Comparison of ENCODE assay signal across 31 mouse cellular contexts in genomic region chr10:28369808-28370207, GRCm38 (mm10).
DNase-seq lines count a peak whose midpoint lies in the region; ATAC-seq lines count a peak whose summit lies in the region.
"Had no signal": no experiment of that assay in that cellular context is flagged by ENCODE, and none has a peak within 500 bp of the region (broad histone marks: within the 10 kb centered on the region; RNA-seq: fewer than 3 reads in every experiment).

No protein-coding gene starts in this region.

- H3K4me3 ChIP-seq in limb, embryonic 11.5 days (ENCODE audit: low read depth, low read length) = no peak overlapping the region
- H3K4me3 ChIP-seq in limb, embryonic 10.5 days = no peak overlapping the region
- H3K4me3 ChIP-seq in embryonic facial prominence, embryonic 10.5 days = no peak overlapping the region
- H3K4me3 ChIP-seq: hindbrain, embryonic 15.5 days; kidney, embryonic 15.5 days; limb, embryonic 13.5 days; liver, embryonic 13.5 days; megakaryocyte, embryonic 14.5 days; neural tube, embryonic 12.5 days had no signal

- H3K27me3 ChIP-seq in limb, embryonic 11.5 days (ENCODE audit: control insufficient read depth, insufficient read depth, low read length) = no peaks in the 10 kb centered on the region
- 0 out of 2 replicates have a peak, but pooled peaks cover 4% of the 10 kb centered on the region for H3K27me3 ChIP-seq in limb, embryonic 10.5 days (ENCODE audit: low read depth, poor library complexity, severe bottlenecking)
- H3K27me3 ChIP-seq in embryonic facial prominence, embryonic 10.5 days (replicated peaks; ENCODE audit: low read depth, poor library complexity, severe bottlenecking) = no peaks in the 10 kb centered on the region
- H3K27me3 ChIP-seq: CH12.LX; hindbrain, embryonic 15.5 days; kidney, embryonic 15.5 days; limb, embryonic 13.5 days; liver, embryonic 13.5 days; megakaryocyte, embryonic 14.5 days; neural tube, embryonic 12.5 days had no signal

- H3K9me3 ChIP-seq in limb, embryonic 11.5 days (ENCODE audit: control insufficient read depth, low read length) = no peaks in the 10 kb centered on the region
- no peaks in the 10 kb centered on the region for H3K9me3 ChIP-seq in limb, embryonic 10.5 days (replicated peaks)
- H3K9me3 ChIP-seq in embryonic facial prominence, embryonic 10.5 days = no peaks in the 10 kb centered on the region
- H3K9me3 ChIP-seq: G1E; hindbrain, embryonic 15.5 days; kidney, embryonic 15.5 days; limb, embryonic 13.5 days; liver, embryonic 13.5 days; megakaryocyte, embryonic 14.5 days; neural tube, embryonic 12.5 days had no signal

- H3K36me3 ChIP-seq in limb, embryonic 11.5 days (ENCODE audit: control insufficient read depth, insufficient read depth, low read length) = no peaks in the 10 kb centered on the region
- H3K36me3 ChIP-seq in limb, embryonic 10.5 days = no peaks in the 10 kb centered on the region
- H3K36me3 ChIP-seq in embryonic facial prominence, embryonic 10.5 days (replicated peaks) = no peaks in the 10 kb centered on the region
- H3K36me3 ChIP-seq: G1E; hindbrain, embryonic 15.5 days; kidney, embryonic 15.5 days; limb, embryonic 13.5 days; liver, embryonic 13.5 days; neural tube, embryonic 12.5 days had no signal

- H3K27ac ChIP-seq in limb, embryonic 11.5 days (replicated peaks; ENCODE audit: low read depth, low read length) = no peak overlapping the region
- H3K27ac ChIP-seq in limb, embryonic 10.5 days = no peak overlapping the region
- peak overlapping the region; percentile 30; the same call in 1 of the 2 replicates for H3K27ac ChIP-seq in embryonic facial prominence, embryonic 10.5 days (replicated peaks)
- H3K27ac ChIP-seq: hindbrain, embryonic 15.5 days; kidney, embryonic 15.5 days; limb, embryonic 13.5 days; liver, embryonic 13.5 days; neural tube, embryonic 12.5 days had no signal

- peak; percentile 38 for DNase-seq in limb, embryonic 11.5 days (ENCODE audit: low spot score)
- no peak for DNase-seq in limb, embryonic 10.5 days (ENCODE audit: low spot score)
- DNase-seq in adipocyte (ENCODE audit: low spot score) = peak; percentile 6
- DNase-seq in embryonic facial prominence, embryonic 10.5 days (ENCODE audit: low spot score) = peak; percentile 46
- peak; percentile 73 for DNase-seq in hindlimb bud, embryonic 11.5 days (ENCODE audit: extremely low spot score, low read depth, low spot score)
- no peak for DNase-seq in layer of hippocampus, postnatal 14 days (ENCODE audit: low spot score in 2 of 2)
- no peak for DNase-seq in gastrocnemius, adult 18-20 months (ENCODE audit: low spot score)
- DNase-seq: adrenal gland, postnatal 10 days; B cell, adult 2 months; cerebellum, adult 18-20 months; cerebellum, postnatal 14 days; gastrocnemius, postnatal 14 days; heart, adult 11 months; kidney, adult 11 months; kidney, postnatal 4 days; layer of hippocampus, adult 9-11 months; liver, embryonic 13.5 days; lung, adult 2 months; midbrain, embryonic 14.5 days; right cerebral cortex, adult 18-20 months; thymus, adult 18-20 months; thymus, postnatal 36 days had no signal

- WGBS in limb, embryonic 11.5 days = 9% methylated on average over 2 of the region's 2 CpGs
- 22% methylated on average over 2 of the region's 2 CpGs for WGBS in limb, embryonic 10.5 days
- 34% methylated on average over 2 of the region's 2 CpGs for WGBS in embryonic facial prominence, embryonic 10.5 days

- peak; percentile 66 for ATAC-seq in limb, embryonic 11.5 days (ENCODE audit: insufficient number of reproducible peaks, low FRiP score, low TSS enrichment, low read depth)
- no peak for ATAC-seq in inflammation-experienced regulatory T-cells, adult 6 months
- ATAC-seq: forebrain, embryonic 14.5 days had no signal

- no peak overlapping the region for H3K4me2 ChIP-seq in limb, embryonic 11.5 days (ENCODE audit: low read depth, severe bottlenecking)
- H3K4me2 ChIP-seq: hindbrain, embryonic 15.5 days; kidney, embryonic 15.5 days; limb, embryonic 13.5 days; liver, embryonic 13.5 days; neural tube, embryonic 12.5 days had no signal

- H3K9ac ChIP-seq in limb, embryonic 11.5 days (ENCODE audit: low read length) = no peak overlapping the region
- H3K9ac ChIP-seq: hindbrain, embryonic 15.5 days; kidney, embryonic 15.5 days; limb, embryonic 13.5 days; liver, embryonic 13.5 days; neural tube, embryonic 12.5 days had no signal

- no peaks in the 10 kb centered on the region for H3K4me1 ChIP-seq in limb, embryonic 11.5 days (ENCODE audit: control insufficient read depth, insufficient read depth, low read length)
- peaks cover 8% of the 10 kb centered on the region for H3K4me1 ChIP-seq in limb, embryonic 10.5 days
- peaks cover 10% of the 10 kb centered on the region; the same call in 1 of the 2 replicates for H3K4me1 ChIP-seq in embryonic facial prominence, embryonic 10.5 days
- H3K4me1 ChIP-seq: hindbrain, embryonic 15.5 days; kidney, embryonic 15.5 days; liver, embryonic 13.5 days; megakaryocyte, embryonic 14.5 days; neural tube, embryonic 12.5 days had no signal

Comparison
In these comparisons a context has a peak if more than half of its experiments do, and no peak if none do; other contexts are left out.
1. DNase-seq: peak in limb, embryonic 11.5 days (single experiment), adipocyte (single experiment), embryonic facial prominence, embryonic 10.5 days (single experiment) and hindlimb bud, embryonic 11.5 days (single experiment); none in limb, embryonic 10.5 days (single experiment), layer of hippocampus, postnatal 14 days (0 of 2) and gastrocnemius, adult 18-20 months (single experiment).